Mouse (Mus musculus): Measurements from ENCODE around the gene Dnajb14. TPM values are rescaled to one million over a fixed set of nuclear protein-coding genes. Genes with fewer than 3 reads are reported as not detected.
"Not testable (repeated sequence)": the region's sequence is repeated elsewhere in the genome, so short reads cannot be mapped to it uniquely, and the experiment has no call there.

Gene Dnajb14
- polyA plus RNA-seq, 1 experiment from 2014 or later: 11.1 TPM

GRCm38 (mm10) chr3:137896867-137897266, 29.4 kb downstream of the Dnajb14 start:
- 96% methylated on average over 3 of the region's 3 CpGs for WGBS
- no peak for TF ChIP-seq CTCF (IDR thresholded peaks at IDR 0.05; ENCODE audit: low read depth)

DNA sequence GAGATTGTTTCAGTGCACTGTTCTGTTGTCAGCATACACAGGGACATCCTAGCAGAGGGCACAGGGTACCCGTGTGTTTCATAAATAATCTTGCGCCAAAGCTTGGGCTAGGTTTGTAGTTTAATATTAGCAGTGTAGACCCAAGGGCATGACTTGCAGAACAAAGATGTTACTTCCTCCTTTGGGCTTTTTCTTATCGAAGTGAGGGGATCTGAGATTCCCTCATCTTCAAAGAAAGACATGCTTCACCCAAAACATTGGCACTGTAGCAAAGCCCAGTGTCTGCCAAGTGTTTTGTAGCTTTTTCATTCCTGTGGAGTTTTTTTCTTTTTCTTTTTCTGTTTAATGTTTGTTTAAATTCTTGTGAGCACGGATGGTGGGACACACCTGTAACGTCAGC, 30.2 kb downstream of the Dnajb14 start:
- Histone ChIP-seq H3K4me3 (ENCODE audit: low read depth, low read length) (no peak overlapping the region), H3K27ac (ENCODE audit: low read depth, low read length) (no peak overlapping the region), H3K9me3 (ENCODE audit: control insufficient read depth) (no peaks in the 10 kb centered on the region), H3K4me1 (replicated peaks; ENCODE audit: control insufficient read depth, insufficient read depth, low read length) (no peaks in the 10 kb centered on the region), H3K9ac (ENCODE audit: low read depth, low read length) (no peak overlapping the region), H3K4me2 (replicated peaks; ENCODE audit: low read depth) (no peak overlapping the region), H3K27me3 (replicated peaks; ENCODE audit: control insufficient read depth, insufficient read depth, low read length) (no peaks in the 10 kb centered on the region), H3K36me3 (ENCODE audit: control insufficient read depth, insufficient read depth) (peaks cover 20% of the 10 kb centered on the region)
- no peak for TF ChIP-seq CTCF (IDR thresholded peaks at IDR 0.05; ENCODE audit: low read depth)
- WGBS: 83% methylated on average over 5 of the region's 5 CpGs
- no peak for ATAC-seq

More at GRCm38 (mm10) chr3:137896867-137897266, 29.4 kb downstream of the Dnajb14 start:
- Histone ChIP-seq H3K9me3 (ENCODE audit: control insufficient read depth) (no peaks in the 10 kb centered on the region), H3K9ac (ENCODE audit: low read depth, low read length) (no peak overlapping the region), H3K4me3 (ENCODE audit: low read depth, low read length) (no peak overlapping the region), H3K36me3 (ENCODE audit: control insufficient read depth, insufficient read depth) (peaks cover 22% of the 10 kb centered on the region), H3K4me2 (replicated peaks; ENCODE audit: low read depth) (no peak overlapping the region), H3K27ac (ENCODE audit: low read depth, low read length) (no peak overlapping the region), H3K27me3 (replicated peaks; ENCODE audit: control insufficient read depth, insufficient read depth, low read length) (no peaks in the 10 kb centered on the region), H3K4me1 (replicated peaks; ENCODE audit: control insufficient read depth, insufficient read depth, low read length) (no peaks in the 10 kb centered on the region)
- no peak for ATAC-seq

DNA sequence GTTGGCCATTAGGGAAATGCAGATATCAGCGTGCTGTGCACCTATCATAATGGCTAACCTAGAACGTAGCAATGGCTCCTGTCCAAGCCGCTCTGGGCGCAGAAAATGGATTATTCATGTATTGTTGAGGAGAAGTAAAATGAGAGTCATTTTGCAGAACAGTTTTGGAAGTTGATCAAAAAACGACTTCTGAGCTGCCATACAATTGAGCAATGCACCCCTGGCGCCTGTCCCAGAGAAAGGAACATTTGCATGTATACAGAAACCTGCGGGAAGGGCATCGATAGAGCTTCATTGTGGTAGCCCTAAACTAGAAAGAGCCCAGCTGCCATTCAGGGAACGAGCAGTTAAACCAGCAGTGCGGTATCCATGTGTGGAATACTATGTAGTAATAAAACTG, 32.7 kb downstream of the Dnajb14 start:
- no peaks in the 10 kb centered on the region for H3K4me1 ChIP-seq (replicated peaks; ENCODE audit: control insufficient read depth, insufficient read depth, low read length)
- no peak overlapping the region for H3K9ac ChIP-seq (ENCODE audit: low read depth, low read length)
- no peaks in the 10 kb centered on the region for H3K9me3 ChIP-seq (ENCODE audit: control insufficient read depth)
- no peak for TF ChIP-seq CTCF (IDR thresholded peaks at IDR 0.05; ENCODE audit: low read depth)
- H3K4me2 ChIP-seq (replicated peaks; ENCODE audit: low read depth): no peak overlapping the region
- no peaks in the 10 kb centered on the region for H3K27me3 ChIP-seq (replicated peaks; ENCODE audit: control insufficient read depth, insufficient read depth, low read length)
- no peak for ATAC-seq
- no peak overlapping the region for H3K4me3 ChIP-seq (ENCODE audit: low read depth, low read length)
- peaks cover 38% of the 10 kb centered on the region for H3K36me3 ChIP-seq (ENCODE audit: control insufficient read depth, insufficient read depth)
- H3K27ac ChIP-seq (ENCODE audit: low read depth, low read length): no peak overlapping the region
- 89% methylated on average over 10 of the region's 10 CpGs for WGBS

- Histone ChIP-seq H3K4me3 (ENCODE audit: low read depth, low read length) (no peak overlapping the region), H3K9me3 (ENCODE audit: control insufficient read depth) (no peaks in the 10 kb centered on the region), H3K9ac (ENCODE audit: low read depth, low read length) (no peak overlapping the region), H3K4me2 (replicated peaks; ENCODE audit: low read depth) (no peak overlapping the region), H3K27ac (ENCODE audit: low read depth, low read length) (no peak overlapping the region), H3K36me3 (ENCODE audit: control insufficient read depth, insufficient read depth) (peaks cover 2% of the 10 kb centered on the region; the same call in 1 of the 2 replicates), H3K27me3 (replicated peaks; ENCODE audit: control insufficient read depth, insufficient read depth, low read length) (no peaks in the 10 kb centered on the region), H3K4me1 (replicated peaks; ENCODE audit: control insufficient read depth, insufficient read depth, low read length) (peaks cover 5% of the 10 kb centered on the region; the same call in 1 of the 2 replicates)
- no peak for TF ChIP-seq CTCF (IDR thresholded peaks at IDR 0.05; ENCODE audit: low read depth)
- peak; percentile 67 for ATAC-seq
- WGBS: 32% methylated on average over 2 of the region's 2 CpGs
These were observed 45.6 kb downstream of the Dnajb14 start for GRCm38 (mm10) chr3:137913093-137913492.

- not testable (repeated sequence) for H3K4me1 ChIP-seq (replicated peaks; ENCODE audit: control insufficient read depth, insufficient read depth, low read length); H3K9ac ChIP-seq (ENCODE audit: low read depth, low read length); H3K4me3 ChIP-seq (ENCODE audit: low read depth, low read length); ATAC-seq; H3K27me3 ChIP-seq (replicated peaks; ENCODE audit: control insufficient read depth, insufficient read depth, low read length); H3K9me3 ChIP-seq (ENCODE audit: control insufficient read depth); H3K27ac ChIP-seq (ENCODE audit: low read depth, low read length); H3K36me3 ChIP-seq (ENCODE audit: control insufficient read depth, insufficient read depth); H3K4me2 ChIP-seq (replicated peaks; ENCODE audit: low read depth)
- no CpG with 5 or more reads among the region's 1 CpGs for WGBS
These were observed 47.1 kb downstream of the Dnajb14 start for GRCm38 (mm10) chr3:137914567-137914966.

DNA sequence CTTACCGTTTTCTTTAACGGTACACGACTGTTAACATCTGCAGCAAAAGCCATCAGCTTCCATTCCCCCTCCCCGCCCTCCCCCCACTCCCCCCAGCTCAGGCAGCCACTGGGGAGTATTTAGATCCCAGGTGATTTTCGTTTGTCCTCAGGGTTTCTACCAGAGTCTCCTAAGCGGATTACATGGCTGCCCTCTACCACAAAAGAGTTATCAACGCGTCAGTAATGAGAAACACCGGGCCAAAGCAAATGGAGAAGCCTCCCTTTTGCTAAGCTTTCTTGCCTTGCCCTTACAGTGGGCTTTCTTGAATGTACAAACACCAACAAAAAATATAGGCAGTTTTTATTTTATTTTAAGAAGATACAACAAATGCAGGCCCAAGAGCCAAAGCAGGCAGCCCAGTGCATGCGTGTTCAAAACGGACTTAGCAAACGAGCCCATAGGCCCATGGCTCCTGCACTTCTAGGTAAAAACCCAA, 50.3 kb downstream of the Dnajb14 start:
- Histone ChIP-seq H3K4me1 (replicated peaks; ENCODE audit: control insufficient read depth, insufficient read depth, low read length) (peaks cover 5% of the 10 kb centered on the region; the same call in 1 of the 2 replicates), H3K9me3 (ENCODE audit: control insufficient read depth) (no peaks in the 10 kb centered on the region), H3K36me3 (ENCODE audit: control insufficient read depth, insufficient read depth) (peaks cover 8% of the 10 kb centered on the region; the same call in 1 of the 2 replicates), H3K27ac (ENCODE audit: low read depth, low read length) (no peak overlapping the region), H3K27me3 (replicated peaks; ENCODE audit: control insufficient read depth, insufficient read depth, low read length) (no peaks in the 10 kb centered on the region), H3K4me2 (replicated peaks; ENCODE audit: low read depth) (peak overlapping the region; percentile 67), H3K9ac (ENCODE audit: low read depth, low read length) (no peak overlapping the region), H3K4me3 (ENCODE audit: low read depth, low read length) (peak overlapping the region; percentile 65)
- TF ChIP-seq CTCF (IDR thresholded peaks at IDR 0.05; ENCODE audit: low read depth): no peak
- no peak for ATAC-seq
- WGBS: 31% methylated on average over 12 of the region's 12 CpGs
